9 mouse cellular contexts compared by ENCODE assay signal in the genomic region with DNA sequence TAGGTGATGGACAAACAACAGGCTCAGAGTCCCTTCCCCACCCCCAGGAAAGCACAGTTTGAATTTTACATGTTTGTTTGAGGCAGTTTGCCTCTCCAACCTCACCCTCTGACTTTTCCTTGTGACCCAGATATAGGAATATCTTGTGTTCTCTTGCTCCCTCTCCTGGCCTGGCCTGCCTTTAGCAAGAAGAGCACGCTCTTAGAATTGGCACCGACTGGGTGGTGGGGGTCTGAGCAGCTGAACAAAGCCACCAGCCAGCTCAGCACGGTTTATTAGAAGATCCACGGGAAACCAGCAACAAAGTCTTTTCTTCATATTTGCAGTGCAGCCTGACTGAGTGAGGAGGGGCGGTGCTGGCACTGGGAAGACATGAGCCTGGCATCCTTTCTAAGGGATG.
DNase-seq lines count a peak whose midpoint lies in the region; ATAC-seq and TF ChIP-seq lines count a peak whose summit lies in the region.
"Had no signal": no experiment of that assay in that cellular context is flagged by ENCODE, and none has a peak within 500 bp of the region (broad histone marks: within the 10 kb centered on the region; RNA-seq: fewer than 3 reads in every experiment).

No protein-coding gene starts in this region.

- H3K36me3 ChIP-seq in forebrain, embryonic 11.5 days (ENCODE audit: control insufficient read depth, insufficient read depth, low read length) = no peaks in the 10 kb centered on the region
- H3K36me3 ChIP-seq: heart, embryonic 15.5 days had no signal

- no peak overlapping the region for H3K4me2 ChIP-seq in forebrain, embryonic 11.5 days (ENCODE audit: low read depth, low read length, severe bottlenecking)
- H3K4me2 ChIP-seq: heart, embryonic 15.5 days had no signal

- no peaks in the 10 kb centered on the region for H3K9me3 ChIP-seq in forebrain, embryonic 11.5 days (ENCODE audit: control insufficient read depth, low read length)
- H3K9me3 ChIP-seq: heart, embryonic 15.5 days had no signal

- peak; percentile 62 for TF ChIP-seq CTCF in lung, adult 2 months (IDR thresholded peaks at IDR 0.05; ENCODE audit: insufficient read depth, low read length)

- peak; percentile 70 for DNase-seq in ES-CJ7 (ENCODE audit: low read depth, low spot score)
- DNase-seq in adrenal gland, postnatal 36 days = peak; percentile 49 to 70
- peak; percentile 80 for DNase-seq in forebrain, embryonic 11.5 days (ENCODE audit: low spot score)
- peak; percentile 69 to 83 for DNase-seq in heart, postnatal 14 days
- DNase-seq in kidney, postnatal 25 days = peak; percentile 64 to 83
- peak; percentile 59 for DNase-seq in lung, adult 2 months
- DNase-seq in retina, postnatal 7 days (ENCODE audit: low read depth, low spot score) = peak; percentile 58
- DNase-seq in natural killer cell, adult 2 months (ENCODE audit: low spot score in 2 of 2) = no peak

- peaks cover 2% of the 10 kb centered on the region; the same call in 1 of the 2 replicates for H3K4me1 ChIP-seq in forebrain, embryonic 11.5 days (replicated peaks; ENCODE audit: control insufficient read depth, insufficient read depth, low read length)
- H3K4me1 ChIP-seq in lung, adult 2 months (ENCODE audit: control insufficient read depth, insufficient read depth, low read length) = 0 out of 2 replicates have a peak, but pooled peaks cover 4% of the 10 kb centered on the region

- no peaks in the 10 kb centered on the region for H3K27me3 ChIP-seq in forebrain, embryonic 11.5 days (ENCODE audit: control insufficient read depth, insufficient read depth, low read length)
- H3K27me3 ChIP-seq: heart, embryonic 15.5 days had no signal

- TF ChIP-seq POLR2A in lung, adult 2 months (IDR thresholded peaks at IDR 0.05; ENCODE audit: borderline replicate concordance, extremely low read depth, low read depth, low read length) = no peak

- WGBS in forebrain, embryonic 11.5 days = 15% methylated on average over 5 of the region's 5 CpGs
- 29% methylated on average over 5 of the region's 5 CpGs for WGBS in lung, adult 2 months

- no peak overlapping the region for H3K4me3 ChIP-seq in forebrain, embryonic 11.5 days (ENCODE audit: low read depth, low read length)
- no peak overlapping the region for H3K4me3 ChIP-seq in lung, adult 2 months (replicated peaks; ENCODE audit: extremely low read depth, low read depth, low read length)
- H3K4me3 ChIP-seq: heart, embryonic 15.5 days had no signal

- peak; percentile 84 for ATAC-seq in forebrain, embryonic 11.5 days (replicated peaks; ENCODE audit: low FRiP score)

- H3K27ac ChIP-seq in forebrain, embryonic 11.5 days (ENCODE audit: low read depth, low read length) = no peak overlapping the region
- H3K27ac ChIP-seq: heart, embryonic 15.5 days had no signal

- 0 out of 2 replicates have a peak overlapping the region, but pooled peaks have one; percentile 27 for H3K9ac ChIP-seq in forebrain, embryonic 11.5 days (ENCODE audit: low read length)
- H3K9ac ChIP-seq: heart, embryonic 15.5 days had no signal

- intact Hi-C loops in heart, postnatal 14 days (cut with DNase I) = loop anchor here (1.0 to 5.0 kb wide), 6 partner anchors 33 to 481 kb away; no protein-coding TSS in a partner anchor

Comparison
In these comparisons a context has a peak if more than half of its experiments do, and no peak if none do; other contexts are left out.
1. DNase-seq: peak in ES-CJ7 (single experiment), adrenal gland, postnatal 36 days (2 of 2), forebrain, embryonic 11.5 days (single experiment), heart, postnatal 14 days (2 of 2), kidney, postnatal 25 days (2 of 2), lung, adult 2 months (single experiment) and retina, postnatal 7 days (single experiment); none in natural killer cell, adult 2 months (0 of 2).